Mouse (Mus musculus) right cerebral cortex, postnatal 36 days (tissue): ENCODE measurements around the gene Fbxl13.
"Not testable (repeated sequence)": the region's sequence is repeated elsewhere in the genome, so short reads cannot be mapped to it uniquely, and the experiment has no call there.

Source experiments
- DNase-seq, 2 experiments: peaks; one replicate each; pipeline ENCODE4 v3.0.0; 2022; ENCODE audit warnings: low spot score in 2 of 2, mixed read lengths in 1 of 2

Fbxl13 gene

GRCm38 (mm10) chr5:21656912-21657311 lies 11.5 kb upstream of the Fbxl13 start:
- DNase-seq, result no peak

DNA sequence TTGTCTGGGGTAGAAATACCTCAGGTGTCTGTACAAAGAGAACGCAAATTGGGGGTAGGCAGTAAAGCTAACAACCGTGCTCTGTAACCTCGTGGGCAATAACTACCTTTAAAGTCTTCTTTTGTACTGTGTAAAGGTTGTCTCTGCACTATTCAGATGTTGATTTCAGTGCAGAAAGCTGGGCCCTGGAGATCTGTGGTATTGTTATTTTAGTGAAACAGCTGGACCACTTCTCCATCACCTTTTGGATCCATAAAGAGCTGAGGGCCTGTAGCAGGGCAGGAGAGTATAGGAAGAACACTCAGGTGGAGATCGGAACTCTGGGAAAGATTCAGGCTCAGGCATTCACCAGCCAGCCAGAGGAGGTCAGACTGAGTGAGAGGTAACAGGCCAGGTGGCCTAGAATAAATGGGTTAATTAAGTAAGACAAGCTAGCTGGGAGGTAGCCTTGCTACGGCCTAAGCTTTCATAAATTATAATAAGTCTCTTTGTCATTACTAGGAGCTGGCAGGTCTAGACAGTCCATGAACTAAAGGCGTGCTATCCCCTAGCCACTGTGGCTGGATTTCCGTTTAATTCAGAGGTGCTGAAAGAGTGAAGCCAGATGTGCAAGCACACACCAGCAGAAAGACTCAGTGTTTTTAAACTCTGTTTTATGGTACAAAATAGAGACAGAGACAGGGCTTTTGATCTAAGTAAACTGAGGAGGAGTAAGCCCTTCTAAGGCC lies 6.6 kb upstream of the Fbxl13 start:
- DNase-seq, result no peak

GRCm38 (mm10) chr5:21650736-21651135 lies 5.3 kb upstream of the Fbxl13 start:
- DNase-seq, result no peak

- no peak for DNase-seq
These were observed 678 bp upstream of the Fbxl13 start for GRCm38 (mm10) chr5:21646133-21646491.

DNA sequence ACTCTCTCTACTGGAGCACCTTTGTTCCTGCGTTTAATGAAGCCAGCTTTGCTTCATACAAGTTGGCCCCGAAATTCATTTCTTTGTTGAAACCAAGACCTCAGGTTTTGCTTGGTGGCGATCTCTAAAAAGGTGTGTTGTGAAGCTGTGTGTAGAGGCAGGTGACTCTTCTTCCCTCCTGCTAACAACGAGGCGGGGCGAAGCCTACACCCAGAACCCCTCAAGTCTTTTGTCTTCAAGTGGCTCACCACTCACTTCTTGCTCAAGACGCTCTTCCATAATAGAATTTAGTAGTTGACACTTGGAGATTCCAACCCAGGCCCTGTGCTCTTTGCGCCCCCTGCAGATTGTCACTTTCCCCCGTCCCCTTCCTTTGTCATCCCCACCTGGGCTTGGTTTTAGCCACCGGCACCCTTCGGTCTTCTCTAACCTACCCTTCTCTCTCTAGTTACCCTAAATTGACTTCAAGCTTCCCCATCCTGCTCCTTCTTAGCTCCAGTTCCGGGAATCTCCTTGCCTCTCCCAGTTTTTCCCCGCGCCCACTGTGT lies 469 bp downstream of the Fbxl13 start:
- no peak for DNase-seq

- DNase-seq, result no peak
These were observed 1.8 kb downstream of the Fbxl13 start for GRCm38 (mm10) chr5:21643606-21644005.

GRCm38 (mm10) chr5:21640961-21641360 lies 4.5 kb downstream of the Fbxl13 start:
- DNase-seq, result peak; percentile 36 to 42

GRCm38 (mm10) chr5:21625916-21626315 lies 19.5 kb downstream of the Fbxl13 start:
- no peak for DNase-seq

GRCm38 (mm10) chr5:21616450-21617009 lies 28.9 kb downstream of the Fbxl13 start:
- no peak for DNase-seq

DNA sequence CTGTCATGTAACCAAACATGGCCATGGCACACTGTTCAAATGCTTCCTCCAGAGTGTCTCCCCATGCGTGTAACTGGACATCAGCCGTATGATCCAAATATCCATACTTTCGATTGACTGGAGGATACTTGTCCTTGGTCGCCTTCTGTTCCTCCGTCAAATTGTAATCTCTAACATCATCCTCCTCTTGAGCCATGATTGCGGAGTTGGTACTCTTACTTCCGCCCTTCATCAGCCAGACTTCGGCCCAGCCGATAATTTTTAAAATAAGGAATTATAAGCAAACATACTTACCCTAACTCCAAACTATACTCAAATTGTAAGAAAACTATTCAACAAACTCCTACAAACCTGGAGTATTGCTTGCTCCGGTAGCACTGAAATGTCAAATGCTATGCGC lies 31.1 kb downstream of the Fbxl13 start:
- not testable (repeated sequence) for DNase-seq

- DNase-seq, result no peak
These were observed 34.4 kb downstream of the Fbxl13 start for GRCm38 (mm10) chr5:21610996-21611395.

DNA sequence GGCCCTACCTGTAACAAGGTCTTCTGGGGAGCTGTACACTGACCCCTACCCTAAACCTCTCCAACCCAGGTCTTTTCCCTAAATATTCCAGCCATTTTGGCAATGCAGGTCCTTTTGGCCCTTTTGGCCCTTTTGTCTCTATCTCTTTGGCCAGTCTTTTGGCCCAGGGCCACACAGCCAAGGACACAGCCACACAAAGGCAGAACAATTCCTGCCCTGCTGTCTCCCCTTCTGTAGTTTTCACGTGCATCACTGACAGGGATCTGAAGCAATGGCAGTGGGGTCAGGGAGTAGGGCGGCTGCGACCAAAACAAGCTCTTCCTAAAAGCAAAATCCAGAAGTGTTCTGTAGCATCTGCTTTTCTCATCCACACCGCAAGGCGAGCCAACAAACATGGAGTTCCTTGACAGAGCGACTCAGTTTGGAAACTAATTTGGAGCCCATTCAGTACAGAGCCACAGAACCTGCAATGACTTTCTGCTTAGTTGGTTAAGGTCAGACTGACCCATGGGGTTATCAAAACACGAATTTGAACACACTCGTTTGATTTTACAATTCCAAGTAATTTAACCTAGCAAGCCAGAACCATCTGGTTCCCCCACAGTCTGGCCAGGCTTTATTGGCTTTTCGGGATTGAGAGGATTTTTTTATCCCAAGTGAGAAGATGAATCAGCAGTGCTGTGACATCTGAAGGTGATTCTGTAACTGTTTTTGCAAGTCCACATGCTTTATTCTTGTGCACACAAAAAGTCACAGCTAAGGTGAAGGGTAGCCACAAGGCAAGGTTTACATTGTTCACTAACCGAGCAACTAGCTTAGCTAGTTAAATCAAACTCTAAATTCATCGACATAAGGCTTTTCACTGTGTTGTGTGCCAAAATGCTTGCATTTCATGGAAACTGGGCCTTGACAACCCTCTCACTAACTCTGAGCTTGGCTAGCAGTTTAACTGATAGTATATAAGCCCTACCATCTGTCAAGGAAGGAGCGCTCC lies 36.8 kb downstream of the Fbxl13 start:
- peak; percentile 12 for DNase-seq

DNA sequence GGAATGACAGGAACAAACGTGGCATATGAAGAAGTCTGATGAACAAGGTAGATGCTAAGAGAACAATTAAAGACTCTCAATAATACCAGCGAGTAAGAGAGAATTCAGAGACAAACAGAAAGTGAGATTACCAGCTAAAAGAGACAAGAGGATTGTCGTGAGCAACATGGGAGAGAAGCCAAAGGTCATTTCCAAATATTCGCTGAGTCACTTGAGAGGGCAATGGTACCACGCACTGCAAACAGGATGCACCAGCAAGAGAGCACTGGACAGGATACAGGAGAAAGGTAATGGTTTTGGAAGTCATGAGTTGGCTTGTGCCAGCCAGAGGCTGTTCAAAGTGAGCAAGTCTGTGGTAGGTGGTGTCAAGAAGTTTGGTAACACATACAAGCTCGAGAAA lies 39.5 kb downstream of the Fbxl13 start:
- DNase-seq, result no peak

- DNase-seq, result no peak
These were observed 45.5 kb downstream of the Fbxl13 start for GRCm38 (mm10) chr5:21599961-21600360.

- not testable (repeated sequence) for DNase-seq
These were observed 45.9 kb downstream of the Fbxl13 start for GRCm38 (mm10) chr5:21599536-21599935.

DNA sequence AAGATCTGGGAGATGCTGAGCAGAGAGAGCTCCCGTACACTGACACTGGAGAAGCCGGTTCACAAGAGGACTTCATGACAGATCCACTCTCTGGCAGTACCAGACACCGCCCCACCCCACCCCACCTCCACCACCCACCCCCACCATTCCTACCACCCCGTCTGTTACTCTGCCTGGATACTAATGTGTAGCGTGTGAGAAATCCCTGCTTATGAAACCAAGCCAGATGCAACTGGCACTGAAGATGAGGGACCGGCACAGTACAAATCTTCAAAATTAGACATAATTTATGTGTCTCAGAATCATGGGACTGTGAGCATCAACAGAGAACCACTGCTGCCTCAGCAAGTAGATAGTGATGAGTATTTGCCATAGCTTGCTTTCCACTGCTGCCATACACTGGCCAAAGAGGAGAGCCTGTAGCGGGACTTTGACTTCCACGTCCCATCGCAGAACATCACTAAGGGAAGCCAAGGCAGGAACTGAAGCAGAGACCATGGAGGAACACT lies 52.2 kb downstream of the Fbxl13 start:
- no peak for DNase-seq

DNA sequence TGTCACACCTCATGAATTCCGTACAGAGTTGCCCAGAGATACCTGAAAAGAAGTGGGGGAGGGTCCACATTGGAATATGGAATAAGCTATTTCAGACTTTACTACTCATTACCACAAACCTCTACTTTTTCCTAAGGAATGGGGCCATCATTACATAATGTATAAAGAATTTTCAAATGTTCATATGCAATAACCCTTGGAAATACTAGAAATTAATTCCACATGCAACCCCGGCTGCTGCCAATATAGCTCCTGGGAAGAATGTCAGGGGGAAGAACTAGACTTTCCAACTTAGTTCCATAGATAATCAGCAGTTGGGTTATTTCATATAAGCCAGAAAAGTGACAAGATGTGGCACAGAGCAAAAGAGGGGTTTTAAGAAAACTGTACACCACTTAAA lies 53.3 kb downstream of the Fbxl13 start:
- DNase-seq, result no peak

DNA sequence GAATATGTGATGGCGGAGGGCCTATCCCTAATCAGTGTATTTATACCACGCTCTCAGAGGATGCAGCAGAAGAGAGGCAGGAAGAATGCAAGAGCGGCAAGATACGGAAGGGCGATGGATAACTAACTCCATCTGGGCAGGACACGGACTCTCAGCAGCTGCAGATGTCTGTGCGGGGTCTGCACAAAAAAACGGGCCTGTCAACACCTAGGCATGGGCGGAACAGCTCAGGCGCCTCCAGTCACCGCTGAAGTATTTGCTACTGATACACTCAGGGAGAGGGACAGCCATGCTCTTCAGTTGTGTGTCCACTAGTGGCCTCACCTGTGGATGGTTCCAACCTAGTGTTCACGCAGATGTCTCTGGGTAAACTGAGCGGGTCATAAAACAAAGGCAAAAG lies 57.2 kb downstream of the Fbxl13 start:
- DNase-seq, result no peak

GRCm38 (mm10) chr5:21587683-21588082 lies 57.8 kb downstream of the Fbxl13 start:
- no peak for DNase-seq

GRCm38 (mm10) chr5:21586763-21587162 lies 58.7 kb downstream of the Fbxl13 start:
- DNase-seq, result no peak

DNA sequence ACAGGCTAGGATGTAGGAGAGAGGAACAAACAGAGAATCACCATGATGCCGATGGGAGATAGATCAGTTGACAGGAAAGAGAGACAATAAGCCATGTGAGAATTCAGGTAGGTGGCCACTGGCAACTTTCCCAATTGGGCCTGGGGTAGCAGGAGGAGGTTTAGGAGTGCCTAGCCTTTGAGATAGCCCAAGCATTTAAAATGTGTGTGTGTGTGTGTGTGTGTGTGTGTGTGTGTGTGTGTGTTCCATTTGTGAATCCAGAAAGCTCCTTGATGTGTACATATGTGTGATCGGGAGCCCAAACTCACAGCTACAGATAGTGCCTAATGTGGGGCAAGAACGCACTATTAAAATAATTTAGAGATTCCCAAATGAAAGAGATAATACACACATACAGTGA lies 67.3 kb downstream of the Fbxl13 start:
- no peak for DNase-seq

GRCm38 (mm10) chr5:21575210-21575550 lies 70.3 kb downstream of the Fbxl13 start:
- DNase-seq, result no peak
